Mouse (Mus musculus) frontal cortex, postnatal 36 days (tissue): ENCODE measurements around the gene Dab2ip.
A peak's percentile ranks its signal among the peaks of the same experiment; 100 is the strongest.

Experiments used
- DNase-seq, 2 experiments: peaks; one replicate each; pipeline ENCODE4 v3.0.0; 2022; ENCODE audit warnings: low spot score in 2 of 2

Gene Dab2ip

DNA sequence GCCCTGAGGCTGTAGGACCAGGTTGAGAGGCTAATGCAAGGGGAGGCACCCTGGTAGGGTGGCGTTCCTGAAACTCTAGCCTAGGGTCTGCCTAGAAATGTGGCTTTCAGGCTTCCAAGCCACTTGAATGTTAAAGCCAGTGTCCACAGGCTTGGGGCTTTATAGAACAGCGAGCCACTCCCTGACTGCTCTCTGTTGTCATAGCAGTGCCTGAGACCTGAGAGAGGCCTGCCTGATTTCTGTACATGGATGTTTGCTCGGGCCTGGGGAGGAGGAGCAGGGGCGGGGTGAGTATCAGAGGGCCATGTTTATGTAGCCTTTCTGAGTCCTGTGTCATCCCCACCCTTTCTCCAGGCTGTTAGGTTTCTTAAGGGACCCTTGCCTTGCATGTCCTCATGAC, 94.9 kb downstream of the Dab2ip start:
- no peak for DNase-seq

DNA sequence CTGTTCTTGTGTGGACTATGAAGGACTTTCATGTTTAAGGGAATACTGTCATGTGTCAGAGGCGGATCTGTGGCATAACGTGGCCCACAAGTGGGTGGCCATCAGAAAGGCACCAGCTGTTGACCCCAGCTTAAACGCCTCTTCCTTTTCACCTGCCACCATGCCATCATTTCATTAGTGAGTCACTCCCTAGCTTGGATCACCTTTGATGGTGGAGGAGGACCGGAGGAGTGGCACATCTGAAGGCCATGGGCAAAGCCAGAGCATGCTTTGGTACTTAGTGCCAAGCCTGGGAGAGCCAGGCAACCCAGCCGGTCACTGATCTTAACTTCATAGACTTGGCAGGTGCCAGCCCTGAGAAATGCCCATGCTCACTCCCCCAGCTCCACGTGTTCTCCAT, 96.7 kb downstream of the Dab2ip start:
- DNase-seq, result no peak

DNA sequence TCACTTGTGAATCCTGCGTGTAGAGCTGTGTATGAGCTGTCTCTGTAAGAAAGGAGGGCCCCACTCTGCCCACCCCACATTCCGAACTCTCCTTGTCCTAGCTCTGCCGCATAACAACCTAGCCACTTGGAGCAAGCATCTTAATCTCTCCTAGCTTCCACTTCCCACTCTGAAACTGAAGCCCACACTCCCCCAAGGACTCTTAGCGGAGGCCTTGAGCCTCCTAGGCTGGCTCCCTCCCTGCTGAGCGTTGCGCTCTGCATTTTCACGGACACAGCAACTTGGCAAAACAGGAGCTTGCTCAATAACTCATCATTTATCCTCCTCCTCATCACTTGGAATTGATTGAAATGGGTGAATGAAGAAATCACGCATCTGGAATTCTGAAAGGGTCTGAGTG, 97.9 kb downstream of the Dab2ip start:
- DNase-seq, result no peak

DNA sequence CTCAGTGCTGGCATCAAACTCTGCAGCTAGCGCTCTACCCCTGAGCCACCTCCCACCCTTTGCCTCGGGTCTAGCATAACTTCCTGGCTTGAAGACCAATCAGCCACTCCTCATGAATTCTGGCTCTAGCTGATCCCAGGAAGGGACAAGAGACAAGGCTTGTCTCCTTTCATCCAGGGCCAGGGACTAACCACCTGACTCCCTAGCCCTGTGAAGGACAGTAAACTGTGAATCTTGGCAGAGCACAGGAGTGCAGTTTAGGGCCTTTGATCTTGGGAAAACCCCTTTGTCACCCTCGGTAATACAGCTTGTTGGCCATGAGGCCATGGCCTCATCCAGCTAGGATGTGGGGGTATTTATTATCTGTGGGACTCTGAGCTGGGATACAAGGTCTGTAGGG, 100.2 kb downstream of the Dab2ip start:
- DNase-seq, result no peak

DNA sequence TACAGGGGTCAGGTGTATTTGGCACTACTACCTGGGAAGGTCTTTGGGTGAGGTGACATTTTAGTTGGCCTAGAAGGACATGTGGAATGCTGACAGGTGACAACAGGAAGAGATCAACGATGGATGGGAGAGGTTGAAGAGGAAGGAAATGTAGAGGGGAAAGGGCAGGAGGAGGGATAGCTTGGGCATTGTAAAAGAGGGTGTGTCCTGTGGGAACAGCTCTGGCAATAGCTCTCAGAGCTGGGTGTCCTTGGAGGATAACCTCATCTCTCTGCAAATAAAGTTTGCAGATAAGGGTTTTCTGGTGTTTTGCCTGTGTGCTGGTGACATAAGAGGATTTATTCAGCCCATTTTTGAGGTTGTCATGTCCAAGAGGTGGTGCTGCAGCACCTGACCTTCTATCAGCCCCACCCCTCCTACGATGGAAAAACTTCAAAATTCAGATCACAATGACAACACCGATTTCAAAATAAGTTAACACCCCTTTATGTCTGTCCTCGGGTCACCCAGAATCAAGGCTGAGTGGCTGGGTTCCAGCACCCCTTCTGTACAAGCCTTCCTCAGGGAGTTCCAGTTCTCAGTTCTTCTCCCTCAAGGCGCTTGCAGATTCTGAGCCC, 101.6 kb downstream of the Dab2ip start:
- no peak for DNase-seq

DNA sequence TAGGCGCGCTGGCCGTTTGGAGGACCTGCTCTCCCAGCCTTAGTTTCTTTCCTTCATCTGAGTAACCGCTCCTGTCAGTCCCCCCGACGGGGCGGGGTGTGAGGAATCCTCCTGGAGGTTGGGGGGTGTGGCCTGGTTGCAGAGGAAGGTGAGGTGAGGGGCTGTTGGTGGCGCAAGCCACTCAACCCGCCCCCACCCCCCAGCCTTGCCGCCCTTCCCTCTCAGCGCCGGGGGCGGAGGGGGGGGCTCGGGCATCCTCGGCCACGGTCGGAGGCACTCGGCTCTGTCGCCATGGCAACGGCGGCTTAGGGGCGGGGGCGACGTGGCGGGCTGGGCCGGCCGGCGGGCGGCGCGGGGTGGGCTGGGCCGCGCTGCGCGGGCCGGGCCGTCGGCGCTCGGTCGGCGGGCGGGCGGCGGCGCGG, 102.9 kb downstream of the Dab2ip start:
- peak; percentile 59 to 73 for DNase-seq

DNA sequence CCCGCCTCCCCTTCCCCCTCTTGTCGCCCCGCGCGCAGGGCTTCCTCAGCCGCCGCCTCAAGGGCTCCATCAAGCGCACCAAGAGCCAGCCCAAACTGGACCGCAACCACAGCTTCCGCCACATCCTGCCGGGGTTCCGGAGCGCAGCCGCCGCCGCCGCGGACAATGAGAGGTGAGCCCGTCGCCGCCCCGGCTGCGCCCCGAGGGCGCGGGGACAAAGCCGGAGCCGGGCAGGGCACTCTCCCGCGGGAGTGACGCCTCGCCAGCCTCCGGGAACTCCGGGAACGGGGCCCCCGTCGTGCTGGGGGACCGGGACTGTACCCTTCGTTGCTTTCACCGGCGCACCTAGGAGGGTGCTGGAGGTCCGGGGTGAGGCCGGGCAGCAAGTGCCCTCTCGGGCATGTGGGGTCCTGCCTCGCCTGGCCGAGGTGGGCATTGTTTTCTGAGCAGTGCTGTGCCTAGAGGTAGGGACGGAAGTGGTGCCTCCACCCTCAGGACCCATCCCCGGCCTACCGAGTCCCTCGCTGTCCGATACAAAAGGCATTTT, 103.5 kb downstream of the Dab2ip start:
- DNase-seq, result peak in 1 of 2 experiments; percentile 34

DNA sequence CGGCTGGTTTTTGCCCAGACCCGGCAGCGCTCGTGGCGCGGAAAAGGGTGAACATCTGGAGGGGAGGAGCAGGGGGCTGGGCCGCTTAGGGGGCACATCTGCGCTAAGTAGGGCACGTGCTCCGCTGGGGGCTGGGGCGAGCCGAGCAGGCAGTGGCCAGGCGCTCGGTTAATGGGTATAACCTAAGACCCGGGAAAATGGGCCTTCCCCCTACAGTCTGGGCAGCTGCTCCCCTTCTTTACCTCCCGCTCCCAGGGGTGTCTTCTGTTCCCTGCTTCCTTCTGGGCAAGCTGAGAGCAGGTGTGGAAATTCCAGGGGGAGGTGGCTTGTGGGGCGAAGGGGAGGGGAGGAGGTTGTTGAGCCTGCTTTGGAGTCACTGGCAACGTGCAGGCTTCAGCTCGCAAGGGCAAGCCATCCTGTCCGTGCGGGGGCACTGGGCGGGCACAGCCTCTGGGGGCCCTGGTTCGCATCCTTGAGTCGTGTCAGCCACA, 104.0 kb downstream of the Dab2ip start:
- peak in 1 of 2 experiments; percentile 33 for DNase-seq

DNA sequence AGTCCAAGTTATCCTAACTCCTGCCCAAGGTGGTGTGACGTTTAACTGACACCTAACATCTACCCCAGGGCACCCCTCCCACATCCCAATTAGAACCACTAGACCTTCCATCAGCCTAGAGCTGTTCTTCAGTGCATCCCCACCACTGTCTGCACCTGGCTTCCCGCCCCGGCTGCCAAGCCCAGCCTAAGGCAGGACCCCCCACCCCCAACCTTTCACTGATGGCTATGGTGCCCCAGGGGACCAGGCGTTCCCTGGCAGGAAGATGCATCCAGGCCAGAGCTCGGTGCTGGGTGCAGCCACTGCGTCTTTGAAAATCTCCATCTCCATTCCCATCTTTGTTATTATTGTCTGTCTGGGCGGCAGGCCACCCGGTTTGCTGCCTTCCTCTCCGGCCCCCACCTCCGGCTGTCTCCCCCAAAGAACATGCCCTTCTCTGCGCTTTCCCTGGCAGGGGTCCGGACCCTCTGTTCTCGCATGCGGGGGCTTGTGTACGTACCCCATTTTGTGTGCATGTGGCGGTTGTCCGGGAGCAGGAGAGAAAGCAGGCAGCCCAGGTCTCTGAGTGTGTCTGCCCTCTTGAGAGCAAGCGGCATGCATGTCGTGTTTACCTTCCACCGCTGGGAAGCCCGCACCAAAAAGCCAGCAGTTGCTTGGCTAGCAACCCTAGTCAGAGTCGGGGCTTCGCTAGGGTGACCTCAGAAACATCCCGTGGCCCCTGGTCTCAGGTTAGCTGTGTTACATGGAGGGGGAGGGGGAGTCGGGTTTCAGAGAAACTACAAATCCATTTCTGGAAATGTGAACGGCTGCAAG, 104.9 kb downstream of the Dab2ip start:
- DNase-seq, result no peak

DNA sequence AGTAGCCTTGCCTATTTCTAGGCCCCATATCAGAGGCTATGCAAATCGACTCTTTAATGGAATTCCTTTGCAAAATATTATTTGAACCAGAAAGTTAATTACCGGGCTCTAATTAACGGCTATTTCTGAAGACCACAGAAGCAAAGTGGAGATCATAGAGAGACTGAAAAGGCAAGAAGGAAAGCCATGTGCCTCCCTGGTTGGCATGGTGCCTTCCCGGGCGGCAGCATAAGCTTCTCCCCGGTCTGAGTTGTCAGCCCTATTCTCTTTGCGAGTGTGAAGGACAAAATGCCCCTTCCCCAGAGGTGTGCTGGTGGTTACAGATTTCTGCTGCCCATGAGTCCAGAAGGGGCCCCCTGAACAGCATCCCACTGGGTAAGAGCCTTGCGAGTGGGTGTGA, 109.7 kb downstream of the Dab2ip start:
- DNase-seq, result no peak

DNA sequence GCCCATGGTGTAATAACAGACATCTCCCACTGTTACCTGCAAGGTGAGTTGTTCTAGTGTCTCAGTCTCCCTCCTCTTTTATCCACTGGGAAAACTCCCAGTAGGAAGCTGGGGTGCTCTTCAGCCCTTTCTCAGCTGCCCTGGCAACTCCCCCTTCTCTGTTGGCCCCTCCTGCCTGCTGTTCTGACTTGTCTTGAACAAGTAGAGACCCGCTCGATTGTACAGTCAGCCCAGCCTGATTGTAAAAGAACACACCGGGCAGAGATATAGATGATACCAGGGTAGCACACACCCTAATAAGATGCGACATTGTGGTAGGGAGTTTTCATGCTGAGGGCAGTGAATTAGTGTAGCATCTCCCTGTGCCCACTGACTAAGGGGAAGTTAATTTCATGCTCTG, 111.2 kb downstream of the Dab2ip start:
- DNase-seq, result no peak

DNA sequence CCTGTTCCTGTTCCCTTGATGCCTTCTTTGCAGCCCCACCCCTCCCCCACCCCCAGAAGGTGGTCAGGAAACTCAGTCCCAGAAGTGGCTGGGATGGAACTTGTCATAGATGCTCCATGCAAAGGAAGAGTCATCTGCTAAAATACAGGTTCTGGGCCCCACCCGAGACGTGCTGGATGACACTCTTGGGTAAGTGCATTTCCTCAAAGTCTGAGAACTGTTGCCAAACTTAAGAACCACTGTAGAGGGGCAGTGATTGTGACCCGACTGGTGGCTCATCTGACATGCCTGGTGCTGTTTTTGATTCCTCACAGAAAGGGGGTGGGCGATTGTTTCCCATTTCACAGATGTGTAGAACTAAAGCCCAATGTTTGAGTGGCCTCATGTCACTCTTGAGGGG, 111.7 kb downstream of the Dab2ip start:
- no peak for DNase-seq

DNA sequence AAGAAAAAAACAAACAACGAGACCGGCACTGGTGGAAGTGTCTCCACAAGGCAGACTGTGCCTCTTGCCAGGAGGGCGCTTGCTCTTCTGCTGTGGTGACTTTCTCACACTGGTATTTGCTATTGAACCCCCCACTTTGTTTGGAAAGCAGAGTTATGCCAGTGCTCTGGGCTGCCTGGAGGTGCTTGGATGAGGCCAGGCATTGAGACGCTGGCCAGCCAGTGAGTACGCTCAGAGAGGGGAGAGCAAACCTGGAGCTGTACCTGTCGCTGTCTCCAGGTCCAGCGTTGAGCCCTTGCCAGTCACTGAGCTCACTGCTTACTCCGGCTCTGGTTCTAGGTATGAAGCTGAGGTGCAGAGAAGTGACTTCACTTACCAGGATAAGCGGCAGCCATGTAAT, 112.2 kb downstream of the Dab2ip start:
- DNase-seq, result no peak

DNA sequence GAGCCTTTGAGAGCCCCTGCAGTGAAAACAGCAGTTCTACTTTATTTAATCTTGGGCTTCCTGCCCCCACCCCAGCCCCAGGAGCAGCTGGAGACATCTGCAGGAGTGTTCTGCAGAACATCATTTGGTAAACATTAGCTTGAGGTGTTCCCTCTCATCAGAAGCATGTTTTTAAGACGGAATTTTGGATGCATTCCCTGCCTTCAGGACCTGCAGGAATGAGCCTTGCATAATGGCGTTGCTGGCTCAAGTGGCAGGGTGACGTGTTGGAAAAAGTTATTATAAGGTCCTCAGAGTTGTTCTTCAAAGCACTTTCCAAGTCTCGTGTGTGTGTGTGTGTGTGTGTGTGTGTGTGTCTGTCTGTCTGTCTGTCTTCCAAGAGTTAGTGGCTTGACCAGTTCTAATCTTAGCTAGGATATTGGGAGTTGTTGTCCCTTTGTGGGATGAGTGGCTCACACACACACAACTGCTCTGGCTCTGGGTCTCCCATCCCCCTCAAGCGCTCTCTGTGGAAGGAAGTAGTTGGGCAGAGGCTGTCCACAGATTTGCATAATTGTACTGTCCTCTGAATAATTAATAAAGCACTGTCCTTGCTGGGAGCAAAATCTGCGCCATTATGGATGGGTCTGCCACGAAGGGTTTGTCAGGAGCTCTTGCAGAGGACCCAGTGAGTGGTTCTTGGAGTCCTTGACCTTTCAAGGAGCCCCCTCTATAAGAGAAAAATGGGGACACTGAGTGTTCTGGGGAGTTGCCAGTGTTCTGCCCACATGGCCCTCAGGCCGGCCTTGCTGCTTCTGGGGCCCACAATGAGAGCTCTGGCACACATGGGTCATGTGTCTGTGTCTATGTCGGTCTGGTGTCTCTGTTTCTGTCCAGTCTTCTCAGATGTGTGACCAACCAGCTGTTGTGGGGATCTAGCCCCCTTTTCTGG, 114.2 kb downstream of the Dab2ip start:
- no peak for DNase-seq

DNA sequence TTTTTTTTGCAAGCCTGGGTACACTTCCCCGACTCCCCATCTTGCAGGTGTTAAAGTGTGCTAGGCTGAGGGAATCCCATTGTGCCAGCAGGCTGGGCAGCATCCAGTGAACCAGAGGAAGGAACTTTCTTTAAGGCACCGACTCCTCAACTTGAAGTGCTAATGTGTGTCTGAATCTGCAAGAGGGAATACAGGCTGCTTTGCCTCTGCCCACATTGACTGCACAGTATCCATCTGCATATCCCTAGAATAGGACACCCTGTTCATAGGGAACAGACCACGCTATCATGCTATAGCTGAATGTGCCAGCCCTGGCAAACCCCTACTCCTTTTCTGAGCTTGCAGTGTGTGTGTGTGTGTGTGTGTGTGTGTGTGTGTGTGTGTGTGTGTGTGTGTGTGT, 115.1 kb downstream of the Dab2ip start:
- no peak for DNase-seq

DNA sequence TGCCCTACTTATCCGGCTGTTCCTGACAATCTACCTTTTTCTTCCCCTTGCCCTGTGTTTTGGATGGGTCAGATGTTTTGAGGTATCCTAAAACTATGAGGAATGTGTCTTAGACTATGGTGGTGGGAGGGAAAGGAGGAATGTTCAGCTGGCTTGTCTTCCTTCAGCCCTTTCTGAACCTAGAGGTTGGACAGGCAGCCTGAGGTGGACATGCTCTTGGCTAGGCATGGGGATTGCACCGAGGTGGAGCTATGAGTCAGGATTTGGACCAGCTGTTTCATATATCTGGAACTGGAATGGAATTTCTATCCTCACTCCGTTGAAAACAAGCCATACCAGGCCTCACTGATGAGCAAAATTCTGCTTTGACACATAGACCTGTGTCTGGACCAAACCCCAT, 115.9 kb downstream of the Dab2ip start:
- no peak for DNase-seq

DNA sequence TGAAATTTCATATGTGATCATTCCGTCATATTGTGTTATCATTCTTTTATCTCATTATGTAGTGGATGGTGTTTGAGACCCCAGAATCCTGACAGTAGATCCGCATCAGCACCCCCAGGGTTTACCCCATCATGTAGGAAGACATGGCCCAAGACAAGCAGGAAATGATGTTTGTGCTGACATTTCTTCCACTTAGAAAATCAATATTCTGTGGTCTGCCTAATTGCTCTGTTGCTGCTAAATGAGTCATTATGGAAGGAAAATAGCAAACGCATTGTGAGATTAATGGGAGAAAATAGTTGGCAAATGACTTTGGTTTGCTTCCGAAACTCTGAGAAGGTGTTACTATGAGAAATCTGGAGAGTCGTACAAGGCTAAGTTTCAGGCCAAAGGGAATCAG, 116.4 kb downstream of the Dab2ip start:
- no peak for DNase-seq

DNA sequence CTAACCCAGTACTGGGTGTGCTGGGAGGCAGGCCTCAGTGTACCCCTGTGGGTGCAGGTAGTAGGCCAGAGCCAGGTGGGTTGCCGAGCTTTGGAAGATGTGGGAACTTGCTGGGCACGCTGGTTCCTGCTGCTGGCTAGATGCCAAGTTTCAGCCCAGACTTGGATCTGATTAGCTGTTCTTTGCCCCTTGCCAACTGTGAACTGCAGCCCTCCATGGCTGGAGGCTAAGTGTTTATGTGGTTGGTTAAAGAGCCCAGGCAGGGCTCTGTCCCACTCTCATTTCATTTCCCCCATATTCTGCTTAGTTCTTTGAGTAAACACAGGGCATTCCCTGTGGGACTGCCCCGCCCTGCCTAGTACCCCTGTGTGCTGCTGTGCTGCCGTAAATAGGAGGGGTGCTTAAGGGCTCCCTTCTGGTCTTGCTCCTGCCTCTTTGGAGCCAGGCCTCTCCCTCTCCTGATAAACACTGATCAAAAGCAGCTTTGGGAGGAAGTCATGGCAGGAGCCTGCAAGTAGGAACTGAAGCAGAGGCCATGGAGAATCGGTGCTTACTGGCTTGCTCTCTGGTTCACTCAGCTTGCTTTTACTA, 118.1 kb downstream of the Dab2ip start:
- no peak for DNase-seq

DNA sequence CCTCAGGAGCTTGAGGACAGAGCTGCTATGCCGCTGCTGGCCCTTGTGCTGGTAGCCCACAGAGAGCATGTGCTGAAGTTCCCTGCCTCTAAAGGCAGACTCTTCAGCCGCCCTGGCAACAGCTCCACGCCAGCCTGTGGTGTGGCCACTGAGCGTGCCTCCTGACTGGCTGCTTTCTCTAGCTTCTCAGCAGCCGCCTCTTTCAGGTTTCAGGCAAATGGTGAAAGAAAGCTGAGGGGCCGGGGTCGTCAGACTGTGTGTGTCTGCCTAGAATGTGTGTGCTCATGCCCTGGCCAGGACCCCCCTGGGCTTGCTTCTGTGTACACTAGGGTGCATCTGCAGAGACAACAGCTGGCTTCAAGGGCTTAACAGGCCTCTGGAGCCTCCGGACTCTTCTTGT, 119.8 kb downstream of the Dab2ip start:
- DNase-seq, result no peak

DNA sequence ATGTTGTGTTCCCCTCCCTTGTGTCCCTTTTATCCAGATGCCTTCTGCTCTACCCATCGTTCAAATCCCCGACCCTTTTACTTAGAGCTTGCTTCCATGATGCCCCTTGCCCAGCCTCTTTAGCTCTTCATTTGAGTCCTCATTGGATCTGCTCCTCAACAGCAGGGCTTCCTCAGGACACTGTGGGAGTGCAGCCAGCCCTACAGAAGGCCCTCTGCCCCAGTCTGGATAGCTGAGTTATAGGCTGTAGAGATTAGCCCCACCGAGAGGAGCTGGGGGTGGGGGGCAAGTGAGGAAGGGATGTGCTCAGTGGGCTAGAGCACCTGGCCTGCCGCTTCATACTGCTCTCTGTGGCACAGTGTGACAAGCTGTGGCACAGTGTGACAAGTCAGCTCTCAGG, 120.4 kb downstream of the Dab2ip start:
- no peak for DNase-seq

DNA sequence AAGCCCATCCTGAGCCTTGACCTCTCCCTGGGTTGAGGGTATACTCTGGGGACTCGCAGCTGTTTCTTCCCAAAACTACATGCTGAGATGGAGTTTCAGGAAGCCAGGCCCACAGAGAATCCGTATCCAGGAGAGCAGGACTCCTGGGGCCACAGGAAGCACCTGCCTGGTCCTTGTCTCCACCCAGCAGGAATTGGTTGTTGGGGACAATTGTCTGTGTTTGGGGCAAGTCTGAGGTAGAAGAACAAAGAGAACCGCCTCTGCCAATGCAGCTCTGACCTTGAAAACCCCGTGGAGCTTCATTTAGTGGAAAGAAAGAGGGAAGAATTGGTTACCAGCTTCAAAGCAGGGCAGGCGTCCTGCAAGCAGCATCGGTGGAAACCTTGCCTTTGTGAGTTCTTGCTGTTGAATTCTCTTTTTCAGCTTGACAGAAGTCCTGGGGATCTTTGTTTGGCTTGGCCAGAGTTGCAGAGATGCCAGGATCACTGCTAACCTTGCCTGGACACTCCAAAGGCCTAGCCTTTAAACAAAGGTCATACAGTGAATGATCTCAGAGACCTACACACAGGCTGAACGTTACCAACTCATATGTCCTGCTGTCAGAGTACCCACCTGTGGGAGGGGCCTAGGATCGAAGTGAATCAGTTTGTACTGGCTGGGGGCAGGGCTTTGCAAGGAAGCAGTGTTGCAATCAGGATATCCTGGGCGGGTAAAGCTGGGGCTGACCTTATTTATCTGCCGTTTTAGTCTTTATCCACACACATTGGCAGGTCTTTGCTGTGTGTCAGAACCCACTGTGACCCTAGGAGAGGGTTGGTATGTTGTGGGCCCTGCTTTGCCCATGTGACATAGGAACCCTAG, 122.0 kb downstream of the Dab2ip start:
- DNase-seq, result no peak
